Mouse (Mus musculus): ENCODE results near the gene Syk. TPM values are rescaled to one million over a fixed set of nuclear protein-coding genes. Genes with fewer than 3 reads are reported as not detected.

Syk gene
- total RNA-seq, 1 experiment = 13.3 TPM

DNA sequence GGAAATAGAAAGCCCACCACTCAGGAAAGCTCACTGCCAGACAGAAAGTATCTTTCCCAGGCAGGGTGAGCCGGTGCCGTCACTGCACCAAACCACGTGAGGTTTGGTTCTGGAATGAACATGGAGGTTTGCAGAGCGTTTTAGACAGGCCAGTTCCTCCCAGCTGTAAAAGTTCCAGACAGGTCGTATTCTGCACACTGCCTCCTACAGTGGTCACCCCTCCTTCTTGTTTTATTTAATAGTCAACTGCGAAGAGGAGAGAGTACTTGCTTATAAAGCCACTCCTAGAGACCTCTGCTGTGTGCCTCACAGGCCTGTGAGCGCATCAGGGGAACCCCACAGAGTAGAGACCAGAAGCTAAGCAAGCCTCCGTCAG lies 69.3 kb downstream of the Syk start:
- TF ChIP-seq ZC3H11A (IDR thresholded peaks at IDR 0.05; ENCODE audit: borderline replicate concordance, low read depth, low read length) = no peak
- TF ChIP-seq ZNF384 (IDR thresholded peaks at IDR 0.05; ENCODE audit: low read depth, low read length) = no peak
- TF ChIP-seq MAFK (IDR thresholded peaks at IDR 0.05; ENCODE audit: insufficient read depth, low read depth, low read length) = no peak
- no peak for TF ChIP-seq CHD2 (IDR thresholded peaks at IDR 0.05; ENCODE audit: low read depth, low read length)
- no peak for TF ChIP-seq HCFC1 (IDR thresholded peaks at IDR 0.05; ENCODE audit: borderline replicate concordance, insufficient read depth, low read length)
- no peak for DNase-seq (ENCODE audit: low read depth, low spot score)
- Histone ChIP-seq H3K4me1 (ENCODE audit: control insufficient read depth in 2 of 2, insufficient read depth in 2 of 2, low read length in 2 of 2, poor library complexity in 1 of 2) (no peaks in the 10 kb centered on the region), H3K9me3 (ENCODE audit: control insufficient read depth, insufficient read depth, low read depth, low read length) (no peaks in the 10 kb centered on the region), H3K9ac (ENCODE audit: insufficient read depth, low read depth, low read length, poor library complexity, severe bottlenecking) (no peak overlapping the region), H3K4me3 (ENCODE audit: insufficient read depth in 1 of 2, low read depth in 1 of 2, low read length in 2 of 2, poor library complexity in 1 of 2, severe bottlenecking in 1 of 2) (no peak overlapping the region), H3K27ac (ENCODE audit: insufficient read depth, low read depth, low read length, poor library complexity, severe bottlenecking) (no peak overlapping the region), H3K36me3 (ENCODE audit: control insufficient read depth, insufficient read depth, low read length, poor library complexity, severe bottlenecking) (no peaks in the 10 kb centered on the region)
- in situ Hi-C loops (cut with MboI; ENCODE audit: low sequenced_read_pairs in 2 of 2, unreplicated experiment in 2 of 2) = no loop called here

GRCm38 (mm10) chr13:52654081-52654829 lies 71.3 kb downstream of the Syk start:
- Histone ChIP-seq H3K36me3 (ENCODE audit: control insufficient read depth, insufficient read depth, low read length, poor library complexity, severe bottlenecking) (no peaks in the 10 kb centered on the region), H3K9ac (ENCODE audit: insufficient read depth, low read depth, low read length, poor library complexity, severe bottlenecking) (no peak overlapping the region), H3K9me3 (ENCODE audit: control insufficient read depth, insufficient read depth, low read depth, low read length) (no peaks in the 10 kb centered on the region), H3K27ac (ENCODE audit: insufficient read depth, low read depth, low read length, poor library complexity, severe bottlenecking) (no peak overlapping the region), H3K4me1 (ENCODE audit: control insufficient read depth in 2 of 2, insufficient read depth in 2 of 2, low read length in 2 of 2, poor library complexity in 1 of 2) (no peaks in the 10 kb centered on the region), H3K4me3 (ENCODE audit: insufficient read depth in 1 of 2, low read depth in 1 of 2, low read length in 2 of 2, poor library complexity in 1 of 2, severe bottlenecking in 1 of 2) (no peak overlapping the region)
- in situ Hi-C loops (cut with MboI; ENCODE audit: low sequenced_read_pairs in 2 of 2, unreplicated experiment in 2 of 2) = no loop called here
- no peak for DNase-seq (ENCODE audit: low read depth, low spot score)
- TF ChIP-seq CHD2 (IDR thresholded peaks at IDR 0.05; ENCODE audit: low read depth, low read length) = no peak
- no peak for TF ChIP-seq MAFK (IDR thresholded peaks at IDR 0.05; ENCODE audit: insufficient read depth, low read depth, low read length)
- TF ChIP-seq HCFC1 (IDR thresholded peaks at IDR 0.05; ENCODE audit: borderline replicate concordance, insufficient read depth, low read length) = no peak
- no peak for TF ChIP-seq ZNF384 (IDR thresholded peaks at IDR 0.05; ENCODE audit: low read depth, low read length)
- no peak for TF ChIP-seq ZC3H11A (IDR thresholded peaks at IDR 0.05; ENCODE audit: borderline replicate concordance, low read depth, low read length)

- Histone ChIP-seq H3K4me1 (ENCODE audit: control insufficient read depth in 2 of 2, insufficient read depth in 2 of 2, low read length in 2 of 2, poor library complexity in 1 of 2) (no peaks in the 10 kb centered on the region), H3K27ac (ENCODE audit: insufficient read depth, low read depth, low read length, poor library complexity, severe bottlenecking) (no peak overlapping the region), H3K9me3 (ENCODE audit: control insufficient read depth, insufficient read depth, low read depth, low read length) (no peaks in the 10 kb centered on the region), H3K36me3 (ENCODE audit: control insufficient read depth, insufficient read depth, low read length, poor library complexity, severe bottlenecking) (no peaks in the 10 kb centered on the region), H3K9ac (ENCODE audit: insufficient read depth, low read depth, low read length, poor library complexity, severe bottlenecking) (no peak overlapping the region), H3K4me3 (ENCODE audit: insufficient read depth in 1 of 2, low read depth in 1 of 2, low read length in 2 of 2, poor library complexity in 1 of 2, severe bottlenecking in 1 of 2) (no peak overlapping the region)
- no peak for DNase-seq (ENCODE audit: low read depth, low spot score)
- TF ChIP-seq ZC3H11A (IDR thresholded peaks at IDR 0.05; ENCODE audit: borderline replicate concordance, low read depth, low read length) = no peak
- no peak for TF ChIP-seq CHD2 (IDR thresholded peaks at IDR 0.05; ENCODE audit: low read depth, low read length)
- no peak for TF ChIP-seq HCFC1 (IDR thresholded peaks at IDR 0.05; ENCODE audit: borderline replicate concordance, insufficient read depth, low read length)
- no peak for TF ChIP-seq ZNF384 (IDR thresholded peaks at IDR 0.05; ENCODE audit: low read depth, low read length)
- no peak for TF ChIP-seq MAFK (IDR thresholded peaks at IDR 0.05; ENCODE audit: insufficient read depth, low read depth, low read length)
- in situ Hi-C loops (cut with MboI; ENCODE audit: low sequenced_read_pairs in 2 of 2, unreplicated experiment in 2 of 2) = loop anchor here in 1 of 2 experiments (5.0 kb wide), 1 partner anchor 442 kb away; no protein-coding TSS in a partner anchor
Observed at GRCm38 (mm10) chr13:52654830-52655308, 71.9 kb downstream of the Syk start.

GRCm38 (mm10) chr13:52657966-52658365 lies 75.0 kb downstream of the Syk start:
- Histone ChIP-seq H3K9me3 (ENCODE audit: control insufficient read depth, insufficient read depth, low read depth, low read length) (no peaks in the 10 kb centered on the region), H3K9ac (ENCODE audit: insufficient read depth, low read depth, low read length, poor library complexity, severe bottlenecking) (no peak overlapping the region), H3K27ac (ENCODE audit: insufficient read depth, low read depth, low read length, poor library complexity, severe bottlenecking) (no peak overlapping the region), H3K4me3 (ENCODE audit: insufficient read depth in 1 of 2, low read depth in 1 of 2, low read length in 2 of 2, poor library complexity in 1 of 2, severe bottlenecking in 1 of 2) (no peak overlapping the region), H3K4me1 (ENCODE audit: control insufficient read depth in 2 of 2, insufficient read depth in 2 of 2, low read length in 2 of 2, poor library complexity in 1 of 2) (no peaks in the 10 kb centered on the region), H3K36me3 (ENCODE audit: control insufficient read depth, insufficient read depth, low read length, poor library complexity, severe bottlenecking) (no peaks in the 10 kb centered on the region)
- in situ Hi-C loops (cut with MboI; ENCODE audit: low sequenced_read_pairs in 2 of 2, unreplicated experiment in 2 of 2) = loop anchor here in 1 of 2 experiments (5.0 kb wide), 1 partner anchor 439 kb away; no protein-coding TSS in a partner anchor
- no peak for DNase-seq (ENCODE audit: low read depth, low spot score)
- TF ChIP-seq ZC3H11A (IDR thresholded peaks at IDR 0.05; ENCODE audit: borderline replicate concordance, low read depth, low read length) = no peak
- TF ChIP-seq ZNF384 (IDR thresholded peaks at IDR 0.05; ENCODE audit: low read depth, low read length) = no peak
- no peak for TF ChIP-seq MAFK (IDR thresholded peaks at IDR 0.05; ENCODE audit: insufficient read depth, low read depth, low read length)
- TF ChIP-seq HCFC1 (IDR thresholded peaks at IDR 0.05; ENCODE audit: borderline replicate concordance, insufficient read depth, low read length) = no peak
- TF ChIP-seq CHD2 (IDR thresholded peaks at IDR 0.05; ENCODE audit: low read depth, low read length) = no peak
